Mouse (Mus musculus) stomach, embryonic 14.5 days (tissue): ENCODE data around the gene Neu4. TPM values are rescaled to one million over a fixed set of nuclear protein-coding genes. Genes with fewer than 3 reads are reported as not detected.
"Not testable (repeated sequence)": the region's sequence is repeated elsewhere in the genome, so short reads cannot be mapped to it uniquely, and the experiment has no call there.

Experiments
- ATAC-seq: fragments of 200-750 bp; cut with Nextera tagmentation; 2 replicates; pipeline ENCODE4 v1.8.0; 2017; ENCODE audit warnings: low read depth, moderate TSS enrichment; ENCODE audit not compliant: insufficient number of reproducible peaks, insufficient read depth, low FRiP score
- H3K27ac ChIP-seq: fragments of 300-500 bp; sonication (generic); 2 replicates; pipeline ENCODE4 v1.5.1; 2014; ENCODE audit warnings: mild to moderate bottlenecking, low read length, moderate library complexity, mixed read lengths
- H3K27me3 ChIP-seq: fragments of 300-500 bp; sonication (generic); 2 replicates; pipeline ENCODE4 v1.6.1; 2014; ENCODE audit warnings: low read length, control low read depth, mixed read lengths; ENCODE audit not compliant: control insufficient read depth, insufficient read depth
- H3K36me3 ChIP-seq: fragments of 300-500 bp; sonication (generic); 2 replicates; pipeline ENCODE4 v1.6.1; 2014; ENCODE audit warnings: mild to moderate bottlenecking, control low read depth, low read length, moderate library complexity, mixed read lengths; ENCODE audit not compliant: control insufficient read depth, insufficient read depth
- H3K4me1 ChIP-seq: fragments of 300-500 bp; sonication (generic); 2 replicates; pipeline ENCODE4 v1.6.1; 2014; ENCODE audit warnings: low read length, control low read depth, mixed read lengths; ENCODE audit not compliant: control insufficient read depth, insufficient read depth
- H3K4me2 ChIP-seq: fragments of 300-500 bp; sonication (generic); replicated peaks from 2 replicates; pipeline ENCODE4 v1.6.1; 2014; ENCODE audit warnings: low read depth, low read length, control low read depth
- H3K4me3 ChIP-seq: fragments of 300-500 bp; sonication (generic); 2 replicates; pipeline ENCODE4 v1.5.1; 2014; ENCODE audit warnings: low read depth, low read length, control low read depth
- H3K9ac ChIP-seq: fragments of 300-500 bp; sonication (generic); replicated peaks from 2 replicates; pipeline ENCODE4 v1.6.1; 2014; ENCODE audit warnings: low read depth, mild to moderate bottlenecking, control low read depth, low read length, moderate library complexity, mixed read lengths
- H3K9me3 ChIP-seq: fragments of 300-500 bp; sonication (generic); 2 replicates; pipeline ENCODE4 v1.6.1; 2016; ENCODE audit warnings: low read depth, low read length, control low read depth; ENCODE audit not compliant: control insufficient read depth
- WGBS: fragments of 180-500 bp; shearing (Covaris S2); extraction: QIAGEN DNeasy Blood & Tissue Kit; methylation state at CpG from one replicate; pipeline ENCODE4 v1.1.7; 2014; 5-methylcytosine and 5-hydroxymethylcytosine counted together
- polyA plus RNA-seq: library from polyadenylated mRNA; unstranded; fragments of >200 nt; fragmentation: Nextera tagmentation; extraction: Ambion mirVana; gene quantifications from 2 replicates; pipeline ENCODE4 v1.2.1, GENCODE M21; 2014

Neu4 gene
- polyA plus RNA-seq, 1 experiment from 2014 or later, result not detected

DNA sequence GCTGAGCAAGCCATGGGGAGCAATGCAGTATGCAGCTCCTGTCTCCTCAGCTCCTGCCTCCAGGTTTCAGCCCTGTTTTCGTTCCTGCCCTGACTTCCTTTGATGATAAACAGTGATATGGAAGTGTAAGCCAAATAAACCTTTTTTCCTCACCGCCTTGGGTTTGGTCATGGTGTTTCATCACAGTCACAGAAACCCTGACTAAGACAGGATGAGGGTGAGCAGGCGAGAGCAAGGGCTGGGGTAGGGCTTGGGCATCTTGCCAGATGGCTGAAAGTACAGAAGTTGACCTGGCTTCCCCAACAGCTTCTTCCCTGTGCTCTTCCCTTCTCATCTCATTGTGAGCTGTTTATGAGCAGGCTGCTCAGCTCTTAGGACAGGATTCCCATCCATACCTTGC, 35.7 kb downstream of the Neu4 start:
- 36% methylated on average over 3 of the region's 3 CpGs for WGBS
- no peak overlapping the region for H3K27ac ChIP-seq
- no peak overlapping the region for H3K4me3 ChIP-seq
- no peaks in the 10 kb centered on the region for H3K27me3 ChIP-seq
- no peaks in the 10 kb centered on the region for H3K36me3 ChIP-seq
- no peak for ATAC-seq
- no peak overlapping the region for H3K4me2 ChIP-seq
- H3K9me3 ChIP-seq, result no peaks in the 10 kb centered on the region
- H3K9ac ChIP-seq, result no peak overlapping the region
- H3K4me1 ChIP-seq, result no peaks in the 10 kb centered on the region

DNA sequence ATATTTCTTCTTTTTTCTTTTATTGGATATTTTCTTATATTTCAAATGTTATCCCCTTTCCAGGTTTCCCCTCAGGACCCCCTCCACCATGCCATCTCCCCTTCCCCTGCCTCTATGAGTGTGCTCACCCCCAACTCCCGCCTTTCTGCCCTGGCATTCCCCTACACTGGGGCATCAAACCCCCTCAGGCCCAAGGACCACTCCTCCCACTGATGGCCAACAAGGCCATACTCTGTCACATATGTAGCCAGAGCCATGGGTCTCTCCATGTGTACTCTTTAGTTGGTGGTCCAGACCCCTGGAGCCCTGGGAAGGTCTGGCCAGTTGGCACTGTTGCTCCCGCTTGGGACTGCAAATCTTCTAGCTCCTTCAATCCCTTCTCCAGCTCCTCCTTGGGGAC, 37.1 kb downstream of the Neu4 start:
- no peak for ATAC-seq
- Histone ChIP-seq H3K27ac (no peak overlapping the region), H3K9me3 (no peaks in the 10 kb centered on the region), H3K4me3 (no peak overlapping the region), H3K4me2 (no peak overlapping the region), H3K27me3 (no peaks in the 10 kb centered on the region), H3K36me3 (no peaks in the 10 kb centered on the region), H3K4me1 (no peaks in the 10 kb centered on the region), H3K9ac (no peak overlapping the region)
- WGBS, result 95% methylated on average over 2 of the region's 2 CpGs

GRCm38 (mm10) chr1:94058281-94058680, 38.0 kb downstream of the Neu4 start:
- H3K9ac ChIP-seq, H3K36me3 ChIP-seq, H3K4me2 ChIP-seq, ATAC-seq, H3K4me1 ChIP-seq, H3K27me3 ChIP-seq, H3K4me3 ChIP-seq, H3K27ac ChIP-seq, H3K9me3 ChIP-seq: not testable (repeated sequence)
- 93% methylated on average over 1 of the region's 1 CpGs for WGBS

DNA sequence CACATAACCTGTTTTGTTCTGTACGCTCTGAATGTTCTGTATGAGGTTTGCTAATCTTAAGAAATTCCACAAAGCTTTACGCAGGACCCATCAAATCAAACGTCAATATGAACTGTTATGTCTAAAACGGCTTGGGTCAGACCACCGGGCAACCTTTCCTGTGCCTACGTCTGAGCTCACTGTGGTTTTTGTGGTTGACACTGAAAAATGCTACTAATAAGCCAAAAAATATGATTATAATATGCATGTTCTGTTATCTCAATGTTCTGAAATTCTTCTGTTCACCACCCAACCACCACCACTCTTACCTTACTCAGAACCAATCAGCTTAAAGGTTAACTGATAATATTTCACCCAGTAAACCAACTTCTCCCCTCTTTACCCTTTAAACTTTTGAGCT, 54.5 kb downstream of the Neu4 start:
- H3K27me3 ChIP-seq, result no peaks in the 10 kb centered on the region
- H3K36me3 ChIP-seq, result no peaks in the 10 kb centered on the region
- H3K4me1 ChIP-seq, result no peaks in the 10 kb centered on the region
- no peak overlapping the region for H3K27ac ChIP-seq
- no peak overlapping the region for H3K4me2 ChIP-seq
- no peak overlapping the region for H3K4me3 ChIP-seq
- ATAC-seq, result no peak
- WGBS, result 80% methylated on average over 6 of the region's 6 CpGs
- H3K9ac ChIP-seq, result no peak overlapping the region
- no peaks in the 10 kb centered on the region for H3K9me3 ChIP-seq

- Histone ChIP-seq H3K27me3 (no peaks in the 10 kb centered on the region), H3K4me1 (no peaks in the 10 kb centered on the region), H3K36me3 (no peaks in the 10 kb centered on the region), H3K9me3 (no peaks in the 10 kb centered on the region), H3K9ac (no peak overlapping the region), H3K4me2 (no peak overlapping the region), H3K4me3 (no peak overlapping the region), H3K27ac (no peak overlapping the region)
- 19% methylated on average over 1 of the region's 1 CpGs for WGBS
- ATAC-seq, result no peak
Measured at GRCm38 (mm10) chr1:94076702-94077101, 56.5 kb downstream of the Neu4 start.

Other genes starting within 250 kb of the Neu4 start
- 271 and 280 TPM in 2 replicates for gene Dtymk, start 218.5 kb upstream of the Neu4 start, polyA plus RNA-seq
- 19.4 and 21.7 TPM in 2 replicates for gene Ing5, start 216.5 kb upstream of the Neu4 start, polyA plus RNA-seq
- 13.6 and 16.0 TPM in 2 replicates for gene D2hgdh, start 195.5 kb upstream of the Neu4 start, polyA plus RNA-seq
- gene Gal3st2, start 159.1 kb upstream of the Neu4 start, polyA plus RNA-seq, result not detected in 2 replicates
- 0.09 TPM in 1 of 2 replicates, not detected in the other for gene Gal3st2b, start 102.1 kb upstream of the Neu4 start, polyA plus RNA-seq
- gene Gal3st2c, start 29.9 kb upstream of the Neu4 start, polyA plus RNA-seq, result not detected in 2 replicates
- not detected in 2 replicates for gene Pdcd1, start 32.1 kb downstream of the Neu4 start, polyA plus RNA-seq